Mouse (Mus musculus) cerebellum, postnatal 4 days (tissue): ENCODE measurements around the gene Gm14685.
"Not testable (repeated sequence)": the region's sequence is repeated elsewhere in the genome, so short reads cannot be mapped to it uniquely, and the experiment has no call there.

ENCODE experiments used
- DNase-seq, 2 experiments: peaks; one replicate each; pipeline ENCODE4 v3.0.0; 2022; ENCODE audit warnings: low spot score in 2 of 2, mixed read lengths in 1 of 2

Gm14685 gene

DNA sequence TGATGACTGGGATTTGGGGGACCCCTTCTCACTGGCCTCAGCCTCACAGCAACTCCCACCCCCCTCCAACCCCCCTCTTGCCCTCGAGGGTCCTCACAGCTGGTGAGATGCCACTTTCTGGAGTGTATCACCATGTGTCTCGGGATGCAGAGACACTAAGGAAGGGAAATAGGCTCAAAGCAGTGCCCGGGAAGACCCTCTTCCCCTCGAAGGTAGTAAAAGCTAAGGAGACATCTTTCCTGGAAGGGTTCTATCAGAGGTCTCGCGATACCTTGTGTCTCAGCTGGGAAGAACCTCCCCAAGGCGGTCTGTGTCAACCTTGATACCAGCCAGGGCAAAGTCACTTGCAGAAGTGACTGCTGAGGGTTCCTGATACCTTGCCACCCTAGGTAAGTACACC is at the start of gene Gm14685:
Gm14685 (plus strand) TSS at position 301 of the 400 bp plus-strand sequence.
- DNase-seq, result not testable (repeated sequence)

GRCm38 (mm10) chrX:73082267-73083055 is 34.4 kb upstream of the Gm14685 start, which contains the start of gene Xlr4a:
Gene Xlr4a, minus strand, starts transcription at chrX:73082478.
- not testable (repeated sequence) for DNase-seq

DNA sequence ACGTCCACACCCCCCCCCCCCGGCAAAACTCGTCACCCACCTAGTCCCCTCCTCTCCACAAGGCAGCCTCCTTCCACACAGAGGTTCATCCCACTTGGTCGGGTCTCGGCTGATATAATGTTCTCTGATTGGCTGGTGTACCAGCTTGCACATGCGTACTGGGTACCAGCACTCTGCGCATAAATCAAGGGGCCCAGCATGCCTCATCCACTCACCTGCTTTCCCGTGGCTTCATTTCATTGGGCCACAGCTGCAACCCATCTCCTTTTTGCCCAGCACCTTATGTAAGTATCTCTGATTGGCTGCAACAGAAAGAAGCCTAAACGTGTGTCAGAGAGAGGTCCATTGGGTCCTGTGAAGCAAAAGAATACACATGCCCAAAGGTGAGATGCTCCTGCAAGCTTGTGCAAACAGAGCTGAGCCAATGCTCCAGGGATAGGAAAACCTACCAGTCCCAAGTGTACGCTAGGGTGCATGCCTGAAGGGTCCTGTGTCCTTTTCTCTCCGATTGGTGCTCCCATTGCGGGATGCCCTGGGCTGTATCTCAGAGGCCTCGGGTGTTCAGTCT is 19.8 kb upstream of the Gm14685 start, which contains the start of gene Xlr3a:
Xlr3a (minus strand) TSS at position 155 of the 568 bp plus-strand sequence.
- not testable (repeated sequence) for DNase-seq

DNA sequence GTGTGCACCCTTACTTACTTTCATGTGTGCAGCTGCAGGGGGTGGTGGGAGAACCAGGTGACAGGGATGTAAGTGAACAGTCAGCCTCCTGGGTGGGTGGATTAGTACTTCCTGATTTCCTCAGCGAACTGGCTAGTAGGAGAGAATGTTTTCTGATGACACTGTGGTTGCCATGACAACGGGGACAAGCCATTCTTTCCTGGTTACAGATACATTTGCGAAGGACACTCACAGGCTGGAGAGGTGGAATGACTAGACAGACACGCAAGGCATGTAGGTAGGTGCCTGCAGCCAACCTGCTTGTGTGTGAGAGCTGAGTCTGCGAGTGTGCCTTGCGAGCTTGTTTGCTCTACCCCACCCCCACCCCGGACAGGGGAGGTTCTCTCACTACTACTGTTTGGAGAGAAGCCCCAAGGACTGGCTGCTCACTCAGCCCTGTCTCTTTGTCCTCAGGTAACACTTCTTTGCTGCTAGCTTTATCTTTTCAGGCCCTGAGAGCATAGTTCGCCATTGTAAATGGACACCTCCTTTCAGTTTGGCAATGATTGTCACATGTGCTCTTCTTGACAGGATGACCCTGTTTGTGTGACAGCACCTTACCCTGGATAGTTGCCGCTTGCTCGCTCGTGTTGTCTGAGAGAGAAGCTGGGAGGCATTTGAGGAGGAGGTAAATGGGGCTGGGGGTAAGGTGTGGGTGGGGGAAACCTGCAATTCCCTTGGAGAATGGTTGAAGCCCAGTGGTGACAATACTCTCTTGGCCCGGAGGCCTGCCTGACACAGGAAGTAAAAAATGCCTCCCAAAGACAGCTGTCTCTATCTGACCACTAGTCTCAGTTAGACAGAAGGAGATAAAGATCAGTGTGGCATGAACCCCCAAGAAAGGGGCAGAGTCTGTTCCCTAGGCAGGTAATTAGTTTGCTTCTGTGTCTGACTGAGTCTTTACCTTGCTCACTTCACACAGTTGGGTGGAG is 6.3 kb downstream of the Gm14685 start:
- DNase-seq, result not testable (repeated sequence)

- DNase-seq, result not testable (repeated sequence)
Observed at GRCm38 (mm10) chrX:73143218-73143618, 26.4 kb downstream of the Gm14685 start.

- not testable (repeated sequence) for DNase-seq
Observed at GRCm38 (mm10) chrX:73148496-73148895, 31.6 kb downstream of the Gm14685 start, which contains the start of gene Xlr5b. Gene Xlr5b, plus strand, starts transcription at chrX:73148796.

DNA sequence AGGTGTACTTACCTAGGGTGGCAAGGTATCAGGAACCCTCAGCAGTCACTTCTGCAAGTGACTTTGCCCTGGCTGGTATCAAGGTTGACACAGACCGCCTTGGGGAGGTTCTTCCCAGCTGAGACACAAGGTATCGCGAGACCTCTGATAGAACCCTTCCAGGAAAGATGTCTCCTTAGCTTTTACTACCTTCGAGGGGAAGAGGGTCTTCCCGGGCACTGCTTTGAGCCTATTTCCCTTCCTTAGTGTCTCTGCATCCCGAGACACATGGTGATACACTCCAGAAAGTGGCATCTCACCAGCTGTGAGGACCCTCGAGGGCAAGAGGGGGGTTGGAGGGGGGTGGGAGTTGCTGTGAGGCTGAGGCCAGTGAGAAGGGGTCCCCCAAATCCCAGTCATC is 32.5 kb downstream of the Gm14685 start, which contains the start of gene DXBay18:
DXBay18 (minus strand) TSS at position 101 of the 400 bp plus-strand sequence.
- DNase-seq, result not testable (repeated sequence)

- DNase-seq, result not testable (repeated sequence)
Observed at GRCm38 (mm10) chrX:73176889-73177288, 60.0 kb downstream of the Gm14685 start, which contains the start of gene Spin2d. Gene Spin2d, minus strand, starts transcription at chrX:73176989.
